Mouse (Mus musculus): ENCODE results near the gene Mtfp1. TPM values are rescaled to one million over a fixed set of nuclear protein-coding genes. Genes with fewer than 3 reads are reported as not detected.
"Not testable (repeated sequence)": the region's sequence is repeated elsewhere in the genome, so short reads cannot be mapped to it uniquely, and the experiment has no call there.

The Mtfp1 gene
- polyA plus RNA-seq, 1 experiment from 2014 or later, result 20.4 TPM

GRCm38 (mm10) chr11:4123922-4124321 is 28.7 kb upstream of the Mtfp1 start:
- Histone ChIP-seq H3K4me1 (replicated peaks) (peaks cover 31% of the 10 kb centered on the region), H3K36me3 (replicated peaks) (no peaks in the 10 kb centered on the region), H3K27ac (replicated peaks) (no peak overlapping the region; the same call in 1 of the 2 replicates), H3K27me3 (peaks cover 27% of the 10 kb centered on the region), H3K9ac (no peak overlapping the region), H3K4me3 (replicated peaks) (no peak overlapping the region), H3K4me2 (0 out of 2 replicates have a peak overlapping the region, but pooled peaks have one; percentile 31), H3K9me3 (replicated peaks) (no peaks in the 10 kb centered on the region)
- WGBS (ENCODE audit: insufficient replicate concordance), result 36% methylated on average over 5 of the region's 5 CpGs
- ATAC-seq (ENCODE audit: insufficient read depth), result no peak

GRCm38 (mm10) chr11:4122742-4123579 is 27.7 kb upstream of the Mtfp1 start, which contains the start of gene Sec14l2:
TSS of gene Sec14l2 (minus strand) at chr11:4123415.
- peak within 1 kb of the TSS; percentile 31 for H3K4me2 ChIP-seq
- H3K27ac ChIP-seq (replicated peaks), result peak within 1 kb of the TSS; percentile 24; the same call in 1 of the 2 replicates
- H3K9ac ChIP-seq, result 0 out of 2 replicates have a peak within 1 kb of the TSS, but pooled peaks have one; percentile 6
- no peaks in the 10 kb centered on the region for H3K9me3 ChIP-seq (replicated peaks)
- no peak for ATAC-seq (ENCODE audit: insufficient read depth)
- H3K27me3 ChIP-seq, result peaks cover 37% of the 10 kb centered on the region
- H3K4me1 ChIP-seq (replicated peaks), result peaks cover 39% of the 10 kb centered on the region
- H3K36me3 ChIP-seq (replicated peaks), result no peaks in the 10 kb centered on the region
- 38% methylated on average over 10 of the region's 10 CpGs for WGBS (ENCODE audit: insufficient replicate concordance)
- H3K4me3 ChIP-seq (replicated peaks), result 0 out of 2 replicates have a peak within 1 kb of the TSS, but pooled peaks have one; percentile 0

GRCm38 (mm10) chr11:4122226-4122625 is 27.0 kb upstream of the Mtfp1 start:
- Histone ChIP-seq H3K27ac (replicated peaks) (no peak overlapping the region), H3K4me2 (no peak overlapping the region)
- 54% methylated on average over 5 of the region's 5 CpGs for WGBS (ENCODE audit: insufficient replicate concordance)

GRCm38 (mm10) chr11:4121691-4122090 is 26.4 kb upstream of the Mtfp1 start:
- ATAC-seq (ENCODE audit: insufficient read depth), result no peak
- no peak overlapping the region for H3K4me2 ChIP-seq
- H3K9ac ChIP-seq, result no peak overlapping the region
- H3K36me3 ChIP-seq (replicated peaks), result no peaks in the 10 kb centered on the region
- H3K9me3 ChIP-seq (replicated peaks), result no peaks in the 10 kb centered on the region
- H3K27ac ChIP-seq (replicated peaks), result no peak overlapping the region
- WGBS (ENCODE audit: insufficient replicate concordance), result 67% methylated on average over 3 of the region's 3 CpGs
- peaks cover 50% of the 10 kb centered on the region for H3K27me3 ChIP-seq
- H3K4me3 ChIP-seq (replicated peaks), result no peak overlapping the region
- peaks cover 45% of the 10 kb centered on the region for H3K4me1 ChIP-seq (replicated peaks)

More at GRCm38 (mm10) chr11:4122226-4122625, 27.0 kb upstream of the Mtfp1 start:
- peaks cover 44% of the 10 kb centered on the region for H3K27me3 ChIP-seq
- H3K4me3 ChIP-seq (replicated peaks), result no peak overlapping the region
- H3K9me3 ChIP-seq (replicated peaks), result no peaks in the 10 kb centered on the region
- no peak for ATAC-seq (ENCODE audit: insufficient read depth)
- peaks cover 40% of the 10 kb centered on the region for H3K4me1 ChIP-seq (replicated peaks)
- no peak overlapping the region for H3K9ac ChIP-seq
- H3K36me3 ChIP-seq (replicated peaks), result no peaks in the 10 kb centered on the region

GRCm38 (mm10) chr11:4119635-4120034 is 24.4 kb upstream of the Mtfp1 start:
- Histone ChIP-seq H3K27me3 (peaks cover 51% of the 10 kb centered on the region), H3K9me3 (replicated peaks) (no peaks in the 10 kb centered on the region), H3K4me3 (replicated peaks) (no peak overlapping the region), H3K36me3 (replicated peaks) (no peaks in the 10 kb centered on the region), H3K4me2 (no peak overlapping the region), H3K4me1 (replicated peaks) (peaks cover 53% of the 10 kb centered on the region), H3K9ac (no peak overlapping the region), H3K27ac (replicated peaks) (no peak overlapping the region)
- WGBS (ENCODE audit: insufficient replicate concordance), result 16% methylated on average over 5 of the region's 5 CpGs
- ATAC-seq (ENCODE audit: insufficient read depth), result no peak

- WGBS (ENCODE audit: insufficient replicate concordance), result 3% methylated on average over 41 of the region's 41 CpGs
- H3K4me1 ChIP-seq (replicated peaks), result peaks cover 53% of the 10 kb centered on the region
- H3K36me3 ChIP-seq (replicated peaks), result no peaks in the 10 kb centered on the region
- no peaks in the 10 kb centered on the region for H3K9me3 ChIP-seq (replicated peaks)
- H3K27ac ChIP-seq (replicated peaks), result peak overlapping the region; percentile 59
- peak overlapping the region; percentile 81 for H3K4me2 ChIP-seq
- peak; percentile 40 for ATAC-seq (ENCODE audit: insufficient read depth)
- peaks cover 53% of the 10 kb centered on the region for H3K27me3 ChIP-seq
- H3K4me3 ChIP-seq (replicated peaks), result peak overlapping the region; percentile 65
- peak overlapping the region; percentile 58 for H3K9ac ChIP-seq
Measured at GRCm38 (mm10) chr11:4118081-4118921, 23.1 kb upstream of the Mtfp1 start.

GRCm38 (mm10) chr11:4117372-4118071 is 22.3 kb upstream of the Mtfp1 start:
- H3K27ac ChIP-seq (replicated peaks), result peak overlapping the region; percentile 59
- no peaks in the 10 kb centered on the region for H3K9me3 ChIP-seq (replicated peaks)
- peak overlapping the region; percentile 81 for H3K4me2 ChIP-seq
- H3K9ac ChIP-seq, result peak overlapping the region; percentile 58
- H3K4me3 ChIP-seq (replicated peaks), result peak overlapping the region; percentile 65
- ATAC-seq (ENCODE audit: insufficient read depth), result peak; percentile 56
- H3K27me3 ChIP-seq, result peaks cover 55% of the 10 kb centered on the region
- no peaks in the 10 kb centered on the region for H3K36me3 ChIP-seq (replicated peaks)
- 7% methylated on average over 3 of the region's 3 CpGs for WGBS (ENCODE audit: insufficient replicate concordance)
- peaks cover 50% of the 10 kb centered on the region for H3K4me1 ChIP-seq (replicated peaks)

GRCm38 (mm10) chr11:4116458-4117141 is 21.4 kb upstream of the Mtfp1 start:
- Histone ChIP-seq H3K4me2 (peak overlapping the region; percentile 81), H3K9me3 (replicated peaks) (no peaks in the 10 kb centered on the region), H3K4me1 (replicated peaks) (peaks cover 53% of the 10 kb centered on the region), H3K9ac (peak overlapping the region; percentile 58; the same call in 1 of the 2 replicates), H3K36me3 (replicated peaks) (no peaks in the 10 kb centered on the region), H3K27ac (replicated peaks) (peak overlapping the region; percentile 51; the same call in 1 of the 2 replicates), H3K4me3 (replicated peaks) (peak overlapping the region; percentile 65), H3K27me3 (peaks cover 54% of the 10 kb centered on the region)
- 26% methylated on average over 11 of the region's 11 CpGs for WGBS (ENCODE audit: insufficient replicate concordance)
- ATAC-seq (ENCODE audit: insufficient read depth), result peak; percentile 53

- 81% methylated on average over 4 of the region's 4 CpGs for WGBS (ENCODE audit: insufficient replicate concordance)
- no peak overlapping the region for H3K4me3 ChIP-seq (replicated peaks)
- H3K9ac ChIP-seq, result no peak overlapping the region
- no peak overlapping the region for H3K4me2 ChIP-seq
- peaks cover 53% of the 10 kb centered on the region for H3K4me1 ChIP-seq (replicated peaks)
- no peak overlapping the region for H3K27ac ChIP-seq (replicated peaks)
- peaks cover 2% of the 10 kb centered on the region for H3K36me3 ChIP-seq (replicated peaks)
- no peak for ATAC-seq (ENCODE audit: insufficient read depth)
- no peaks in the 10 kb centered on the region for H3K9me3 ChIP-seq (replicated peaks)
- H3K27me3 ChIP-seq, result peaks cover 42% of the 10 kb centered on the region
Measured at GRCm38 (mm10) chr11:4115407-4115806, 20.2 kb upstream of the Mtfp1 start.

- Histone ChIP-seq H3K4me1 (replicated peaks) (peaks cover 50% of the 10 kb centered on the region), H3K27me3 (peaks cover 33% of the 10 kb centered on the region)
- WGBS (ENCODE audit: insufficient replicate concordance), result 59% methylated on average over 6 of the region's 6 CpGs
- not testable (repeated sequence) for H3K9ac ChIP-seq; ATAC-seq (ENCODE audit: insufficient read depth); H3K9me3 ChIP-seq (replicated peaks); H3K4me2 ChIP-seq; H3K4me3 ChIP-seq (replicated peaks); H3K27ac ChIP-seq (replicated peaks); H3K36me3 ChIP-seq (replicated peaks)
Measured at GRCm38 (mm10) chr11:4114541-4114940, 19.3 kb upstream of the Mtfp1 start.

All from liver, embryonic 15.5 days (tissue).